ENCODE assay signal across 9 mouse cellular contexts in genomic region chr4:111720662-111721003, GRCm38 (mm10). TPM values are rescaled to one million over a fixed set of nuclear protein-coding genes. Genes with fewer than 3 reads are reported as not detected.
DNase-seq lines count a peak whose midpoint lies in the region; ATAC-seq lines count a peak whose summit lies in the region.
"Had no signal": no experiment of that assay in that cellular context is flagged by ENCODE, and none has a peak within 500 bp of the region (broad histone marks: within the 10 kb centered on the region; RNA-seq: fewer than 3 reads in every experiment).

No protein-coding gene starts in this region.

- H3K27me3 ChIP-seq in kidney, embryonic 15.5 days: no peaks in the 10 kb centered on the region
- H3K27me3 ChIP-seq in embryonic facial prominence, embryonic 12.5 days: no peaks in the 10 kb centered on the region
- H3K27me3 ChIP-seq in intestine, embryonic 16.5 days (replicated peaks; ENCODE audit: control insufficient read depth, insufficient read depth, low read length): no peaks in the 10 kb centered on the region
- no peaks in the 10 kb centered on the region for H3K27me3 ChIP-seq in neural tube, embryonic 12.5 days (replicated peaks)

- peak; percentile 3; the same call in 1 of the 2 replicates for ATAC-seq in kidney, embryonic 15.5 days (replicated peaks; ENCODE audit: low FRiP score)
- ATAC-seq in embryonic facial prominence, embryonic 12.5 days (ENCODE audit: insufficient number of reproducible peaks, insufficient read depth, low FRiP score, low TSS enrichment): no peak
- ATAC-seq in intestine, embryonic 16.5 days: peak; percentile 1; the same call in 1 of the 2 replicates
- no peak for ATAC-seq in neural tube, embryonic 12.5 days (ENCODE audit: low FRiP score, low read depth)

- H3K36me3 ChIP-seq in kidney, embryonic 15.5 days: no peaks in the 10 kb centered on the region
- H3K36me3 ChIP-seq in embryonic facial prominence, embryonic 12.5 days: 0 out of 2 replicates have a peak, but pooled peaks cover 5% of the 10 kb centered on the region
- no peaks in the 10 kb centered on the region for H3K36me3 ChIP-seq in intestine, embryonic 16.5 days (ENCODE audit: control insufficient read depth, insufficient read depth, low read length)
- H3K36me3 ChIP-seq in neural tube, embryonic 12.5 days: no peaks in the 10 kb centered on the region

- H3K27ac ChIP-seq in kidney, embryonic 15.5 days: peak overlapping the region; percentile 89
- peak overlapping the region; percentile 83 for H3K27ac ChIP-seq in embryonic facial prominence, embryonic 12.5 days
- H3K27ac ChIP-seq in intestine, embryonic 16.5 days (ENCODE audit: low read length): peak overlapping the region; percentile 62
- H3K27ac ChIP-seq in neural tube, embryonic 12.5 days: no peak overlapping the region

- H3K9me3 ChIP-seq in kidney, embryonic 15.5 days (replicated peaks): no peaks in the 10 kb centered on the region
- no peaks in the 10 kb centered on the region for H3K9me3 ChIP-seq in embryonic facial prominence, embryonic 12.5 days
- H3K9me3 ChIP-seq in intestine, embryonic 16.5 days (ENCODE audit: control insufficient read depth, low read length): no peaks in the 10 kb centered on the region
- no peaks in the 10 kb centered on the region for H3K9me3 ChIP-seq in neural tube, embryonic 12.5 days

- WGBS in kidney, embryonic 15.5 days: 8% methylated on average over 2 of the region's 2 CpGs
- 13% methylated on average over 2 of the region's 2 CpGs for WGBS in embryonic facial prominence, embryonic 12.5 days
- WGBS in intestine, embryonic 16.5 days: 33% methylated on average over 2 of the region's 2 CpGs
- WGBS in neural tube, embryonic 12.5 days: 19% methylated on average over 2 of the region's 2 CpGs

- H3K4me3 ChIP-seq in kidney, embryonic 15.5 days (replicated peaks): peak overlapping the region; percentile 97
- peak overlapping the region; percentile 92 for H3K4me3 ChIP-seq in embryonic facial prominence, embryonic 12.5 days
- peak overlapping the region; percentile 65 for H3K4me3 ChIP-seq in intestine, embryonic 16.5 days (ENCODE audit: low read length)
- H3K4me3 ChIP-seq in neural tube, embryonic 12.5 days: peak overlapping the region; percentile 63

- DNase-seq in kidney, postnatal 36 days: no peak
- no peak for DNase-seq in T-cell, adult 2 months (ENCODE audit: low spot score)
- no peak for DNase-seq in frontal cortex, postnatal 25 days (ENCODE audit: low spot score in 2 of 2)
- no peak for DNase-seq in right cerebral cortex, adult 2 months (ENCODE audit: low spot score in 2 of 2)
- DNase-seq: gastrocnemius, postnatal 36 days had no signal

- peak overlapping the region; percentile 76 for H3K9ac ChIP-seq in kidney, embryonic 15.5 days
- H3K9ac ChIP-seq in embryonic facial prominence, embryonic 12.5 days: peak overlapping the region; percentile 81
- H3K9ac ChIP-seq in intestine, embryonic 16.5 days (ENCODE audit: low read depth, low read length): peak overlapping the region; percentile 73
- H3K9ac ChIP-seq in neural tube, embryonic 12.5 days: no peak overlapping the region

- H3K4me1 ChIP-seq in kidney, embryonic 15.5 days: peaks cover 11% of the 10 kb centered on the region
- peaks cover 6% of the 10 kb centered on the region for H3K4me1 ChIP-seq in embryonic facial prominence, embryonic 12.5 days
- H3K4me1 ChIP-seq in intestine, embryonic 16.5 days (ENCODE audit: control insufficient read depth, insufficient read depth, low read length): peaks cover 4% of the 10 kb centered on the region
- peaks cover 8% of the 10 kb centered on the region; the same call in 1 of the 2 replicates for H3K4me1 ChIP-seq in neural tube, embryonic 12.5 days

- H3K4me2 ChIP-seq in kidney, embryonic 15.5 days: peak overlapping the region; percentile 74
- H3K4me2 ChIP-seq in embryonic facial prominence, embryonic 12.5 days (replicated peaks): peak overlapping the region; percentile 64
- H3K4me2 ChIP-seq in intestine, embryonic 16.5 days (ENCODE audit: low read depth, low read length): peak overlapping the region; percentile 70
- peak overlapping the region; percentile 62 for H3K4me2 ChIP-seq in neural tube, embryonic 12.5 days (replicated peaks)

RNA-seq across cellular contexts. Expression of gene Spata6, which starts 0.8 kb away (rescaled TPM):
- 30.7 and 31.2 TPM in 2 replicates for polyA plus RNA-seq in kidney, embryonic 15.5 days (2015; fragmentation: Nextera tagmentation; extraction: Ambion mirVana)
- 28.3 and 29.6 TPM in 2 replicates for polyA plus RNA-seq in embryonic facial prominence, embryonic 12.5 days (2016; fragmentation: Nextera tagmentation; extraction: Ambion mirVana)
- 13.5 and 14.0 TPM in 2 replicates for polyA plus RNA-seq in intestine, embryonic 16.5 days (2015; fragmentation: Nextera tagmentation; extraction: Ambion mirVana)
- 17.8 and 22.4 TPM in 2 replicates for polyA plus RNA-seq in neural tube, embryonic 12.5 days (2016; fragmentation: Nextera tagmentation; extraction: Ambion mirVana)

Comparison
In these comparisons a context has a peak if more than half of its experiments do, and no peak if none do; other contexts are left out.
1. ATAC-seq: peak in kidney, embryonic 15.5 days (single experiment) and intestine, embryonic 16.5 days (single experiment); none in embryonic facial prominence, embryonic 12.5 days (single experiment) and neural tube, embryonic 12.5 days (single experiment).
2. Peak in every context shown above with its lines, with median percentiles within 50 percentile points of each other: H3K4me2 ChIP-seq and H3K4me3 ChIP-seq.